Mouse (Mus musculus) activated CD4-positive, CD25-positive, alpha-beta regulatory T cell, adult 9 weeks (primary cell): Measurements from ENCODE around the gene Kcnh5. TPM values are rescaled to one million over a fixed set of nuclear protein-coding genes. Genes with fewer than 3 reads are reported as not detected.

Experiments
- polyA plus RNA-seq: library from polyadenylated mRNA; unstranded; fragments of 100-300 nt; shearing (Covaris generic); gene quantifications from one replicate; pipeline ENCODE4 v1.2.1, GENCODE M21; 2017

The Kcnh5 gene
- not detected for polyA plus RNA-seq

DNA sequence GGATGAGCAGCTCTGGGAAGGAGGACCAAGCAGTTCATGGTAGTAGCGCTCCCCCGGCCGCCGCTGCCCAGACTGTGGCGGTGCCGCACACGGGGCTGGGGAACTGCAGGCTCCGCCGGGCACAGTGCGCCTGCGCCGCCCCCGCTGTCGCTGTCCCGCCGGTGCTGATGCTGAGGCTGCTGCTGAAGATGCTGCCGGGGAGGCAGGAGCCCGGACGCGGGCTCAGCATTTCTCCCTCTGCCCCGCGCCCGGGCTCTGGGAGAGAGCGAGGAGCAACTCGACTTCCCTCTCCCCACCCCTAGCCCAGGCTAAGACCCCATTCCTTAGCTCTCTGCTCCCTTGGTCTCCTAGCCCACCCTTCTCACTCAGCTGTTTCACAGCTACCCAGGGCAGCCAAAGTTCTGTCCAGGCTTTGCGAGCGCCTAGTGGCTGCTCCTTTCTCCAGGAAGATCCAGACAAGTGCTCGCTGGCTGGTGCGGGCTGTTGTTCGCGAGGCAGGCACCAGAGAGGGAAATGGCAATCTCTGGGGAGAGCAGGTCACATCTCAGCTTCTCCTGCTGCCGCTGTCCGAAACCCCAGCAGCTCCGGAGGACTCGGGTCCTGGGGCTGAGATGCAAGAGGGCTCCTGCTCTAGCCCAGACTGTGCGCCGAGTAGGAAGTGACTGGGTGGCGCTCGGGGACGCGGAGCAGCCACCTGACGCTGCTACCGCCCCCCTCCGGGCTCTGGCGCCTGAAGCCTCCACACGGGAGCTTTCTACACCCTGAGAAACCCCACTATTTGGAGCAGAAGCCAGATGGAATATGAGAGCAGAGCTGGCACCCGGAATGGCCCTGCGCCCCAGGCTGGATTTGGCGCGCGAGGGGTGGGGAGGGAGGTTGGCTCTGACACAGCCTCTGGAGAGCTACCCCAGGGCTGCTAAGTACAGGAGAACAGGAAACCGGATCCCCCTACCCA is at the start of gene Kcnh5:
Gene Kcnh5 (minus strand): TSS at position 642 of the 955 bp plus-strand sequence.

Other genes with a start within 250 kb of the Kcnh5 start
- not detected for gene Rhoj, start 131.0 kb upstream of the Kcnh5 start, polyA plus RNA-seq
- not detected for gene Gphb5, start 239.4 kb upstream of the Kcnh5 start, polyA plus RNA-seq